Mouse (Mus musculus): Measurements from ENCODE around the gene Ptprn2. TPM values are rescaled to one million over a fixed set of nuclear protein-coding genes. Genes with fewer than 3 reads are reported as not detected.

Ptprn2 gene
- total RNA-seq, 2 experiments from 2014 or later = not detected

DNA sequence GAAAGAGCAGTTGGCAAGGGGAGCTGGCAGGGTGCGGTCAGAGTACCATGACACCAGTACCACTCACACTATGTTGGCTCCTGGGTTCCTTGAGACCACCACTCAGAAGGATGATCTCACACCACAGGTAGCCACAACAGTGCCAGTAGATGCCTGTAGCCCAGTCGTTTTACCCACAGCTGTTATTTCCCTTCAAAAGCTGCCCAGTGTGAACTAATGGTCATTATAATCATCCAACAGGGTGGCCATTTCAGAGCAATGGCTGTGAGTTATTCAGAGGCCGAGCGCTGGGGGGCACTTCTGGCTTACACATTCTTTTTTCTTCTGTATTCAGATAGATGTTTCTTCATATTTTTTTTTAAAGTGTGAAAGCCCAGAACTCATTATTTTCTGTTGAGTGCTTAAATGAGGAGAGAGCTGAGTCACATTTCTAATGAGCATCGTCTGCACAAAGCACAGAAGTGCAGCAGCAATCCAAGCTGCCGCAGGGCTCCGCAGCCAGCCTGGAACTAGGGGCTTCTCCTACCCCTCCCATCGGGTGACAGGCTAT is 357.3 kb downstream of the Ptprn2 start:
- no peak for ATAC-seq (replicated peaks; ENCODE audit: low FRiP score, poor library complexity, severe bottlenecking)

DNA sequence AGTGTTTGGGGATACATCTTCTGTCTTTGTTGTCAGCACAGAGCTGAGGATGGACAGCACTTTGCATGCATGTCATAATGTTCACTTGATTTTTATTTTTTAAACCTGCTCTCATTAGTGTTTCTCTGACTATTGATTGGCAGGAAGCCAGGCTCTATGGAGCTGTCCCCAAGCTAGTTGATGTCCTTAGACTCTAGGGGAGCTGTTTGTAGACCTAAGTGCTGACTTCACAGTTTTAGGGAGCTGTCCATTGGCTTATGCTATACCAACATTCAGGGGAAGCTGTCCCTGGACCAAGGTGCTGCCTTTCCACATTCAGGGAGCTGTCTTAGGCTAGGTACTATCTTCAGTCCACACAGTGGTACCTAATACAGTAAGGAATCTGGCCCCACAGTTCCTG is 360.7 kb downstream of the Ptprn2 start:
- no peak for ATAC-seq (replicated peaks; ENCODE audit: low FRiP score, poor library complexity, severe bottlenecking)

DNA sequence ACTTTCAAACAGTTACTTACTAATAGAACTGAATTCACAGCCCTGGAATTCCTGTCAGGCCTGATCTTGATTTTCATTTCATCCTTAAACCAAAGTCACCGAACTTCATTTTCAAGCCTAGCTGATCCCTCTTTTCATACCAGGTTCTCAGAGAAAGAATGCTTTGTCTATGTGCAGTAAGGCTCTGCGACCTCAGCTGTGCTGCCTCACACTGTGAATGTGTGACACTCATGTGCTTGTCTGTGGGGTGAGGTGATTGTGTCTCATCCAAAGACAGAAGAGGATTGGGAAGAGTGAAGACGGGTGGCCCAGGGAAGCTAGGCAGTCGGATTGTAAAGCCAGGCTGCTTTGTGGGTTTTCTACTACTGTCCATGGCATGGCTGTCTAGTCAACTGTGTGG is 361.5 kb downstream of the Ptprn2 start:
- ATAC-seq (replicated peaks; ENCODE audit: low FRiP score, poor library complexity, severe bottlenecking) = no peak

DNA sequence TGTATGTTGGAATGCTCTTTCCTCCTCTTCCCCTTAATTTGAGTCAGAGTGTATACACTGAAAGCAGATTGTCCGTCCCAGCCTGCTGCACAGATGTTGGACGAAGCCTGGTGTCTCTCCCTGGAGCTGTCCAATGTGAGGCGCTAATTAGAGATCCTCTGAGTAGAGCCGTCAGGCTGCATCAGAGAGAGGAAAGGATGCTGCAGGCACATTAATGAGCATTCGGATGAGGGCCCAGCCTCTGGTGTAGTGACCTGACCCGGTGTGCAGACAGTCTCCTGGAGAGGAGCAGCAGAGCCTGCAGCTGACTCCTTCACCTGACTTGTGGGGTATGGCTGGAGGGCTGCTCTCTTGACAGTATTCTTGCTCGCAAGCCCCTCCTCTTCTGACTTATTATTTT is 370.8 kb downstream of the Ptprn2 start:
- no peak for ATAC-seq (replicated peaks; ENCODE audit: low FRiP score, poor library complexity, severe bottlenecking)

DNA sequence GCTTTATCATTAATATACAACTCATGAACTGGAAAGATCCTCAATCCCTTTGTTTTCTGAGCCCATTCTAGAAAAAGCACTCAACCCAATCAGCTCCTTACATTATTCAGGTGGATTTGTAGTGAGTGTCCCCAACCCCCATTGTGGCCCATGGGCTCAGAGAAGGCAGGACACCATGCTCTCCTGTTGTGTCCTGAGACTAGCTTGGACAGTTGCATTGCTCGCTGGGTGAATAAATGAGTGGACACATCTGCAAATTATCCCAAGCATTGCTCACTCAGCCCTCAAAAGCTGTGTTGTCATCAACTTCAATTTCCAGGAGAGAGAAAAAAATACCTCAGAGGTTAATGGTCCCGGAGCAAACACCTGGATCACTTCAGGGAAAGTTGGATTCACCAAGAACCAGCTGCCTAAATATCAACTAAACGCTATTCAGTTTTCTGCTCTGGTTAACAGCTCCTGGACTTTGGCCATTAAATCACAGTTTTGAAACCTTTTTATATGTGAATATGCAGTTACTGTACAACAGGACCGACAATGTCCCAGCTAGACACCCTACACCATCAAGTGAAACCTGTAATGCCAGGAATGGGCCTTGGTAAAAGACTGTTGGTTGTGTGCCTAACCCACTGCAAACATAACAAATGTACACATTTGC is 376.0 kb downstream of the Ptprn2 start:
- no peak for ATAC-seq (replicated peaks; ENCODE audit: low FRiP score, poor library complexity, severe bottlenecking)

DNA sequence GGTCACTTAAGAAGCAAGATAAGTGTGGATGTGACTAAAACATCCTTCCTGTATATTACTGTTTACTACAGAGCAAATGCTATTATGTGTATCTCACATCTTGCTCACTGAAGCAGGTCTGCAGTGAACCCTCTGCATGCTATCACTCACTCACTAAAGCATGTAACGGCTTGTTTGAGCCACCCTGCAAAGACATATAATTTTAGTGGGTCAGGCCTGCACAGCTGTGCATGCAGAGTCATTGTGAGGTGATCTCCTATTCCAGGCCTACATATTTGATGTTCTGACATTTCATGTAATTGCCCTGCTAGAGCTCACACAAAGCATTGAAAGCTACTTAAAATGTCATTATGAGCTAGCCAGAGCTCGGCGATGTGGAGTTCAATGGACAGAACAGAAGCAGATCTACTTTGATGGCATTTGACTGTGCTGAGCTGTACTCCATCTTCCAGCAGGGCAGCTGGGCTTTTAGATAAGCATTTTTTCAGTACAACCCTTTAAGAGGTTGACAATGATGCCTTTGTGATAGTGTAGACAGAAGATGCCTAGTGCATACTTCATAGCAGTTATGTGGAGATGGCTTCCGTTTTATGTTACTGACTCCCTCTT is 377.9 kb downstream of the Ptprn2 start:
- ATAC-seq (replicated peaks; ENCODE audit: low FRiP score, poor library complexity, severe bottlenecking) = no peak

DNA sequence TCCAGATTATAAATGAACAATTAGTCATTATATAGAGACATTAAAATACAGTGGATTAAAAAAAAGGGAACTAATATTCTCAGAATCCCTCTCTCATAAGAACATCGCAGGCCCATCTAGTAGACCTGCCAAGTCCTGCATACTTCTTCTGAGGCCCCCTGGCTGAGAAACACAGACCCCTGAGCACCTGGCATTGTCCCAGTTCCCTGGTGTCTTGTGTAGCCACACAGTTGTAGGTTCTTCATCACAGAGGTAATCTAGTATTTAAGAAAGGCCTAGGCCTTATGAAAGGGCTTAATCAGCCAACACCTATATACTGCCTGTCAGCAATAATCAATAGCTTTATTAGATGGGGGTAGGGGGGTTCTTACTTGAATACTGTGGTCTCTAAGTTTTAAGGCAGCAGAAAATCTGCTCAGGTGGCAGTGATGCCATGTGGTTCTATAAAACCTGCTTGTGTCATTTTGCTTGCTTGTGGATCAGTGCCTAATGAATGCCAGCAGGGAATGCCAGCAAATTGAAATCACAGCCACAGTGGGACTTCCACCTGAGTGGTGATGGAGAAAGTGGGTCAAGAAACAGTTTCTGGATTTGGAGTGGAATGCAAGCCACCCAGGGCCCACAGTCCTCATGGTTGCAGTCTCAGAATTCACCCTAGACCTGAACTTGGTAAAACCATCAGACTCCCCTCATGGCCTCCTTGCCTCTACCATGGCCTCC is 388.5 kb downstream of the Ptprn2 start:
- ATAC-seq (replicated peaks; ENCODE audit: low FRiP score, poor library complexity, severe bottlenecking) = no peak

DNA sequence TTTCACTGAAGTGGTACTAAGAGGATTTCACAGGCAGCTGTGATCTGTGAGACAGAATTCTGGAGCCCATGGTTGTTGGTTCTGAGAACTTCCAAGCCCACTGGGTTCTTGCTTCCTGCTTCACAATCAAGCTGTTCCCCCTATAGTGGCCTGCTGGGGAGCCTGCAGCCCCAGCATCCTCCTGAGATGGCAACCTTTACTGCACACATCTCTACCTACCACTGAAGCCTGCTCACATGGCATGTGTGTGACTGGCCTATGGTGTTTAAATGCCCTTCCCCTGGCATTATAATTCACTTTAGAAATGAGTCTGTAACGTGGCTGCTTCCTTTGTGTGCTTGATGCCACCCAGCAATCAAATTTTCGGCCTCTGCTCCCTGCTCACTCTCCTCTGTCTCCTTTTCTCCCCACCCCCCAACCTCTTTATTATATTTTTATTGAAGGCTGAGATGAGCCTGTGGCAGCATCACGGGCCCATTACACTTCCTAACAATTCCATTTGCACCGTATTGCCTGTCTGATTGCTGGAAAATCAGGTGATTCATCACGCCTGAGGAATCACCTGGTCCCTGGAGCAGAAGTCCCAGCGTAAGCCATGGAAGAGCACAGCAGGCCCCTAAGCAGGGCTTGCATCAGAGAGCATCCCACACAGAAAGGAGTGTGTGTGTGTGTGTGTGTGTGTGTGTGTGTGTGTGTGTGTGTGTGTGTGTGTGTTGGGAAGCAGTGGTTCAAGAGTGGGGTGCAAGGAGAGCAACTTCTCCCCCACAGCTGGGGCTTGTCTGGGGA is 402.2 kb downstream of the Ptprn2 start:
- no peak for ATAC-seq (replicated peaks; ENCODE audit: low FRiP score, poor library complexity, severe bottlenecking)

DNA sequence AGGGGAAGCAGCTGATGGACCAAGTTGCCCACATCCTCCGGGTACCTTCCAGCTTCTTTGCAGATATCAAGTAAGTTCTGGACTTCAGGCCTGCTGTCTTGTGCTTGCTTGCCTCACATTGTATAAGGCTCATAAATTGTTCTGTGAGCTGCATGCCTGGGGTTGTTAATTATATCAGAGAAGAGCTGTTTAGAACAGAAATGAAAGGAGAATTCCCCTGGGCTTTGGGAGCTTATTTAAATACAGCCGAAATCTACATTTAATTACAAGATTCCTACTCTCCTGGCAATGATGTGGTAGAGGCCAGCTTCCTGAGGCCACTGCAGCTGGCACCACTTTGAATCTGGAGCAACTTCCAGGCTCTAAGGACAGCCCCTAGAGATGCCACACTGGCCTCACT is 403.3 kb downstream of the Ptprn2 start:
- no peak for ATAC-seq (replicated peaks; ENCODE audit: low FRiP score, poor library complexity, severe bottlenecking)

DNA sequence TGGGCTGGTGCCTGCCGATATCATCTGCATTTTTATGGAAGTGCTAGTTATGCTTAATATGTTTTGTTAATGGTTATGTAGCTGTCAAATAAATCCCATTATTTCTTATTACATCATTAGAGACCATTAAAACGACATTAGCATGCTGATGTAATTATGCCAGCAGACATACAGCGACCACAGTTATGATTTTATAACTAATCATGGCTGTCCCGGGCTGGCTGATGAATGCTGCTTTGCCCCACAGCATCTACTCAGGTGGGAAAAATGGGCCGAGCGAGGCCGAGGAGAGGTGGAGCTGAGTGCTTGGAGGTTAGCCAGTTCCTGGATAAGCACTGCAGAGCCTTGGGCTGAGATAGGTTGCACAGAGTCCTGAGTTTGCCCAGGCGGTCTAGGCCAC is 407.1 kb downstream of the Ptprn2 start:
- no peak for ATAC-seq (replicated peaks; ENCODE audit: low FRiP score, poor library complexity, severe bottlenecking)

DNA sequence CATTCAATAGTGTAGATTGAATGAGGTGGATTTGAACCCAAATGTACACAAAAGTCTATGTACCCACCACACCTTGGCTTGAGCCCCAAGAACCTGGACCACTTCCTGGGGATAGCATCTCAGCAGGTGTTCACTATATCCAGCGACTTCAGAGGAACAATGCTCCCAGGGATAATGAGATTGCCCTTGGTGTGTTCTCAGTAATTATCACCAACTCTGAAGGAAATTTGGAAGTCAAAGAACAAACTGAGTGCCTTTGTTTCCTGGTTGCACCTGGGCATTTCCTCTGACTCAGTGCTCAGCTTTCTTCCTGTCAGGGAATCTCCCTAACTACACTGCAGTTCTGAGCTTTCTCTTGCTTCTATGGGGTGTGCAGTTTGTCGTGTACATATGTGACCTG is 411.1 kb downstream of the Ptprn2 start:
- ATAC-seq (replicated peaks; ENCODE audit: low FRiP score, poor library complexity, severe bottlenecking) = no peak

DNA sequence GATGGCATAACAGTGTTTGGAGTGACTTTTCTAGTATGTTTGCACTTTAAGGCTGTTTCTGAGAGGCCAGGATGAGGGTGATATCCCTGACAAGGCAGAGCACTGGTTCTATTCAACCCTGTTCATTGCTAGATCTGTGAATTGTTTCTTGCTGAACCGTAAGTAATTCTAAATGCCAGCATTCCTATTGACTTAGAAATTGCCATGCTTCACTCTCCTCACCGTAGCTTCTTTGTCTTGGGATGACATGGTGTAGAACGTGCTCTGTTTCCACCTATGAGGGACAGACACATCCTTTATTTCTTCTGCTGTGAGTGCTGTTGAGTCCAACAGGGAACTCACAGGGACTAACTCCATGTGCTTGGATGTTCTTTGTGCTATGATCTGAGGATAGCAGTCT is 416.3 kb downstream of the Ptprn2 start:
- ATAC-seq (replicated peaks; ENCODE audit: low FRiP score, poor library complexity, severe bottlenecking) = no peak

DNA sequence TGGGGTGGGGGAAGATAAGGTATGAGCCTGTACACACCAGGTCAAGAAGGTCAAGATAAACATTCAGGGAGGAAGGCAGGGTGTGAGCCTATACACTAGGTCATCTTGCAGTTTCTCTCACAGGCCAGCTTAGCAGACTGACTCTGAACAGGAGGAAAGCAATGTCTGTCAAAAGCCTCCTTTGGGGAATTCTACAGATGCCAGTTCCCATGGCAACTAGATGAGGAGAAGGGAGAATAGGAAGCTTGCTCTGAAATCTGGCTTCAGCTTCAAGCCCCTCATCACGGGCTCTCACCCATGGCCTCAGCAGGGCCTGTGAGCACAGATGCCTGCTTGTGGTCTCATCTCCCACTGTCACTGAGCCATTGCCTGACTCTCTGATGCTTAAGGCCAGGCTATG is 421.9 kb downstream of the Ptprn2 start:
- ATAC-seq (replicated peaks; ENCODE audit: low FRiP score, poor library complexity, severe bottlenecking) = no peak

DNA sequence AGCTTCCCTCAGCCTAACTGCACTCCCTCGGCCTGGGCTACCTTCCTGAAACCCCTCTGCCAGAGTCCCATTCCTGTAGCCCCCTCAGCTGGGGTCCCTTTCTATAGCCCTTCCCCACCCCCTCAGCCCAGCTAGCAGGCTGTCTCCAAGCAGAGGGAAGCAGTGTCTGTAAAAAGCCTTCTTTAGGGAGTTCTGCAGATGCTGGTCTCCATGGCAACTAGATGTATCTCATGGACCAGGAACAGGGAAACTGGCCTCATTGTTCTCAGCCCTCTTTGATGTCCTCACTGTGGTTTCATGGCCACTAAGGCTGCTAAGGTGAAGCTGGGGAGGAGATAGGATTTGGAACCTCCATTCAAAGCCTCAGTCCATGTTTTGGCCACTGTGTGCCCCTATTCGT is 423.1 kb downstream of the Ptprn2 start:
- ATAC-seq (replicated peaks; ENCODE audit: low FRiP score, poor library complexity, severe bottlenecking) = no peak

DNA sequence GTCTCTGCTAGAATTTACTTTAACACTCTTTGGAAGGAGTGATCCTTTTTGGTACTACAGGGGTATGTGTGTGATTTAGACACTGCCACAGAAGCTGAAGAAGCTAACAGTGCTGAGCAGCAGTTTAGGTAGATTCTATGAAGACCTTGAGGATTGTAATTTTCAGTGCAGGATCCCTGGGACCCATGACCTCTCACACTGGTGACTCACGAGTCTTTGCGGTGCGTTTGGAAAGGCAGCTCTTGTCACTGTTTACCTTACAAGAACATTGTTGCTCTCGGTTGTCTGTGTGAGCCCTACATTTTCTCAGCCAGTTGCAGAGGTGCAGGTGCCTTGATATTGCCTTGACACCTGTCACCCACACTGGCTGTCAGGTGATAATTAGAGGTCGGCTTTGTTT is 431.3 kb downstream of the Ptprn2 start:
- no peak for ATAC-seq (replicated peaks; ENCODE audit: low FRiP score, poor library complexity, severe bottlenecking)

DNA sequence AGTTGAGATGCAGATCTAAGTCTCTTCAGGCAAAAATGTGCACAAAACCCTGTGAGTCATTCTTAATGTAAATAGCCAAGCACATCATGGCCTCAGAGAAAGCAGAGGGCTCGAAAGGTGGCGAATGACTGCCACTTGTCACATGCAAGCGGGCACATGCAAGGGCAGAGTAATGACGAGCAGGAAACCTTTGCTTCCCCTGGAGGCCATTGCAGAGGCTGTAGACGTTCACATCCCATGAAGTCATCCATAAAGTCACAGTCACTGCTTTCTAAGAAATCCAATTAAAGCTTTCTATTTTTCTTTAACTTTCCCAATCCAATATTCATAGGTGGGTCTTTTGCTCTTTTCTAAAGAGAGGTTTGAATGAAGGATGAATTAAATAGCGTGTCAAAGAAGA is 433.7 kb downstream of the Ptprn2 start:
- no peak for ATAC-seq (replicated peaks; ENCODE audit: low FRiP score, poor library complexity, severe bottlenecking)

DNA sequence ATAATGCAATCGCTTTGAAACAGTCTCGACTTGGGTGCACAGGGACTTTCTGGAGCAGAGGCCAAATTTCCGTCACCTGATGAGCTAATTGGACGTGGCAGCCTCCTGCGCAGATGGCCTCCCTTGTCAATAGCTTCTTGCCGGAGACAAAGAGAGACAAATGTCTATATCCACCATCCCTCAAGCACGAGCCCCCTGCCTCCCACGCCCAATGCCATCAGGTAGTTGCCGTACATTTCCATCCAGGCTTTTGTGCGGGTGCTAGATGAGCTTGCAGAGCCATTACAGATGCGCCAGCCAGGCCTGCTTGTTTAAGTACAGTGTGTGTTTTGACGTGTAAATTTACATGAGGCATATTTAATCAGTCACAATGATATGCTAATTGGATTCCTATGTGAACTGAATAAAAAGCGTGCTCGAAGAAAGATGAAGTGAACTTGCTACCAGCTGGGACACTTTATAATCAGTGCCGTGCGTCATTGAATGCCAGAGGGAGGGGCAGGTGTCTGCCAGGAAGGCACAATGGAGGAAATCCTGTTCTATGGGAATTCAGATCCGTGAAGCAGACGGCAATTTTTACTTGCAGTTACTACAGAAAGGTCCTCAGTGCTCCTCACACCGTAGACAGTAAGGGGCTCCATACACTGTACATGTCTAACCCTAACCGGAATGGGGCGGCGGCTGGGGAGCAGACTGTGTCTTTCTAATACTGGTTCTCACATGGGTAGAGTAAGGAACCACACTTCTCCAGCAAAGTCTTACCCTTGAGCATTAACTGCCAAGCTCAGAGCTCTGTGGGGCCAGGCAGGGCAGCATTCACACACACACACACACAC is 434.4 kb downstream of the Ptprn2 start:
- no peak for ATAC-seq (replicated peaks; ENCODE audit: low FRiP score, poor library complexity, severe bottlenecking)

DNA sequence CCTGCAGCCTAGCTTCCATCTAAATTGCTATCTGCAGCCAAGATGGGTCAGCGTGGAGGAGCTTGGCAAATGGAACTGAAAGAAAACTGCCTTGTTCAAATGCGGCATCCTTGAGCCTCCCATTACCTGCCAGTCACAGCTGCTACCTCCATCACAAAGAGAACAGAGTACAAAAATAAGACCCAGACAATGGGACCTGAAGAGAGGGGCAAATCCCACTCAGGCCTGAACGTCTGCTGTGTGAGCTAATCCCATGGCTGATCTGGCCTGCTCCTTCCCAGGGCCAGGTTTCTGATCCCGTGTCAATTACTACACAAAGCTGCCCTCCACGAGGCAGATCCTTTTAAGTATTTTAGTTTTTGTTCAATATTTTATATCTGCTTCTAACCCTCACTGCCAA is 441.6 kb downstream of the Ptprn2 start:
- ATAC-seq (replicated peaks; ENCODE audit: low FRiP score, poor library complexity, severe bottlenecking) = no peak

DNA sequence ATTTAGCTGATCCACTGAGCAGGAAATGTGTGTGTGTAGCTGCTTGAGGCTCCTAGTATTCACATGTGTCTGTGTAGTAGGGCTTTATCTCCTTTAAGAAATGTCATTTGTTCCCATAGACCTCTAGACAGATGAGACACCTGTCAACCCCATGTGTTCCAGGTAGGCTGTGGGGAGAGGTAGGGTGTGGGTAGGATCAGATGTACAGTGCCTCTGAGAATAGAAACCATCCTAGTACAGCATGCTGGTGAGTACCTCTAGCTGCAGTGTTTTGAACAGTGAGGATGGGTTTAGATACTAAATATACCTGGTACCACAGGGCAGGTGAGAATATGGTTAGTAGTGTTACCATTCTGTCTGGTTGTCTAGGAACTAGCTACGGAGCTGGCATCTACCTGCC is 442.0 kb downstream of the Ptprn2 start:
- ATAC-seq (replicated peaks; ENCODE audit: low FRiP score, poor library complexity, severe bottlenecking) = no peak

Data from erythroid progenitor cell, adult 5-6 weeks (primary cell).